Mouse (Mus musculus): Measurements from ENCODE around the gene Bysl.
"Not testable (repeated sequence)": the region's sequence is repeated elsewhere in the genome, so short reads cannot be mapped to it uniquely, and the experiment has no call there.

Bysl gene

DNA sequence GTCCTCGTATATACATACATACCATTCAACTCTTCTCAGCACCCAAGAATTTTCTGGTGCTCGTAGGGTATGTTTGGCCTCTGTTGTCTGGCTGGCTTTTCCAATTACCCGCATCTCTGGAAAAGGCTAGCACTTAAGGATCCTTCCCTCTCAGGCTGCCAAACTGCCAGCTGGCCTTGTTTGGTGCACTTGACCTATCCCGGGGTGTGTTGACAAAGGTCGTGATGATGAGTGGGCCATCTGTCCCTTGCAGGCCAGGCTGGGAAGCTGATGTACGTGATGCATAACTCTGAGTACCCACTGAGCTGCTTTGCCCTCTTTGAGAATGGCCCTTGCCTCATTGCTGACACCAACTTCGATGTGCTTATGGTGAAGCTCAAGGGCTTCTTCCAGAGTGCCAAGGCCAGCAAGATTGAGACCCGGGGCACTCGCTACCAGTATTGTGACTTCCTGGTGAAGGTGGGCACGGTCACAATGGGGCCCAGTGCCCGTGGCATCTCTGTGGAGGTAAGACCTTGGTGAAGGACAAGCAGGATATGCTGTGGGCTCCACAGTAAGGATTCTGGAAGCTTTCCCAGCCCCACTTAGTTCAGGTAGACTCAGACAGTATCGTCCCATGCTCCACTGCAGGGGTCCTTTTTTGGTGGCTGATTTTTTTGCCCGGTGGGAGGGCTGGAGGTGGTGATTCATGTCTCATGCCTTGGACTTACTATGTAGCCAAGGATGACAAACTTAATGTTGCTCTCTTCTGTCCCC is 7.4 kb upstream of the Bysl start:
- DNase-seq (ENCODE audit: low spot score in 2 of 2) = no peak

GRCm38 (mm10) chr17:47617605-47618307 is 6.5 kb upstream of the Bysl start:
- no peak for DNase-seq (ENCODE audit: low spot score in 2 of 2)

GRCm38 (mm10) chr17:47616652-47617051 is 5.4 kb upstream of the Bysl start:
- no peak for DNase-seq (ENCODE audit: low spot score in 2 of 2)

- no peak for DNase-seq (ENCODE audit: low spot score in 2 of 2)
Observed at GRCm38 (mm10) chr17:47616119-47616518, 4.8 kb upstream of the Bysl start.

DNA sequence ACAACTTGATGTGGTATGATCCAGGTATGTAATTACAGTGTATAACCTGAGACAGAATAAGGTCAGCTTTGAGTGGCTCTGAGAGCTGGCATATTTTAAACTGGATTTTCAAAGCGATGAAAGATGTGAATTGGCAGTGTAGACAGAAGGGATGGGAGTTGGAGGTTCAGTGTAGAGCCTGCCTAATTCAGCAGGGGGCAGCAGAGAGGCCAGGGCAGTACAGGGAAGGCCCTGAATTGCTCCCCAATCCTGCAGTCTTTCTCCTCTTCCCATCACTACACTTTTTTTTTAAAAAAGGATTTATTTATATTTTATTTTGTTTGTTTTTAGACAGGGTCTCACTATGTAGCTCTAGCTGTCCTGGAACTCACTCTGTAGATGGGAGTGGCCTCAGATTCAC is 2.7 kb upstream of the Bysl start:
- no peak for DNase-seq (ENCODE audit: low spot score in 2 of 2)

DNA sequence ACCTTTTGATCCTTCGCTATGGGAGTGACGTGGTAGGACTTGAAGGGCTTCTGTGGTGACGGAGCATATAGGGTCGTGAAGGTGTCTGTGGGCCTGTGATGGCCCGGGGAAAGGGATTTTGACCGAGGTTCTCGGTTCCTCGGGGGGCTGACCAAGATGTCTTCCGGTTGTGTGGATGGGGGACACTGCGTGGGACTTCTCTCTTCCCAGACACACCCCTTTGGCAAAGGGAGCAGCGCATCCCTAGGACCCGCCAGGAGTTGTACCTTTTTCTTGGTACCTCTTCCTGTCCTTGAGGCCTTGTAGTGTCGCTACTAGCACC is 330 bp upstream of the Bysl start:
- DNase-seq (ENCODE audit: low spot score in 2 of 2) = no peak

DNA sequence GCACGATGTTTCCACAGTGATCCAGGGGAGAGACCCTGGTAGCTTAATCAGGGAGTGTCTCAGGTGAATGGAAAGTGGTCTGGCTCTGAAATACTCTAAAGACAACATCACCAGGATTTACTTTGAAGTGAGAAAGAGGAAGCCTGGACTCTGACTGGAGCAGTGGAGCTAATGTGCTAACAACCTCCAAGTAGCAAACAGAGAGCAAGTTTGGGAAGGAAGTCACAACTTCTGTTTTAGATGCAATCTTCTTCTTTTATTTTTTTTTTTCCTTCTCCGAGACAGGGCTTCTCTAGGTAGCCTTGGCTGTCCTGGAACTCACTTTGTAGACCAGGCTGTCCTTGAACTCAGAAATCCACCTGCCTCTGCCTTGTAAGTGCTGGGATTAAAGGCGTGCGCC is 2.1 kb downstream of the Bysl start:
- no peak for DNase-seq (ENCODE audit: low spot score in 2 of 2)

DNA sequence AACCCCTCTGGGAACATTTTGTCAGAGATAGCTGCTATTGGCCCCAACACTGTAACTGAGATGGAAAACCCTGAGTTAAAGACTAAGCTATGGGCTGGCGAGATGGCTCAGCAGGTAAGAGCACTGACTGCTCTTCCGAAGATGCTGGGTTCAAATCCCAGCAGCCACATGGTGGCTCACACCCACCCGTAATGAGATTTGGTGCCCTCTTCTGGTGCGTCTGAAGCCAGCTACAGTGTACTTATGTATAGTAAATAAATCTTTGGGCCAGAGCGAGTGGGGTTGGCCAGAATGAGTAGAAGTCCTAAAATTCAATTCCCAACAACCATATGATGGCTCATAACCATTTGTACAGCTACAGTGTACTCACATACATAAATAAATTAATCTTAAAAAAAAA is 5.1 kb downstream of the Bysl start:
- peak in 1 of 2 experiments; percentile 26 for DNase-seq (ENCODE audit: low spot score in 2 of 2)

- DNase-seq (ENCODE audit: low spot score in 2 of 2) = no peak
Observed at GRCm38 (mm10) chr17:47602289-47602688, 9.0 kb downstream of the Bysl start.

GRCm38 (mm10) chr17:47601389-47601755 is 9.9 kb downstream of the Bysl start:
- DNase-seq (ENCODE audit: low spot score in 2 of 2) = no peak

GRCm38 (mm10) chr17:47600601-47601388 is 10.5 kb downstream of the Bysl start:
- no peak for DNase-seq (ENCODE audit: low spot score in 2 of 2)

GRCm38 (mm10) chr17:47599511-47600297 is 11.6 kb downstream of the Bysl start:
- DNase-seq (ENCODE audit: low spot score in 2 of 2) = peak in 1 of 2 experiments; percentile 28

GRCm38 (mm10) chr17:47598580-47599304 is 12.6 kb downstream of the Bysl start:
- not testable (repeated sequence) for DNase-seq (ENCODE audit: low spot score in 2 of 2)

GRCm38 (mm10) chr17:47597838-47598579 is 13.3 kb downstream of the Bysl start:
- peak; percentile 52 to 55 for DNase-seq (ENCODE audit: low spot score in 2 of 2)

DNA sequence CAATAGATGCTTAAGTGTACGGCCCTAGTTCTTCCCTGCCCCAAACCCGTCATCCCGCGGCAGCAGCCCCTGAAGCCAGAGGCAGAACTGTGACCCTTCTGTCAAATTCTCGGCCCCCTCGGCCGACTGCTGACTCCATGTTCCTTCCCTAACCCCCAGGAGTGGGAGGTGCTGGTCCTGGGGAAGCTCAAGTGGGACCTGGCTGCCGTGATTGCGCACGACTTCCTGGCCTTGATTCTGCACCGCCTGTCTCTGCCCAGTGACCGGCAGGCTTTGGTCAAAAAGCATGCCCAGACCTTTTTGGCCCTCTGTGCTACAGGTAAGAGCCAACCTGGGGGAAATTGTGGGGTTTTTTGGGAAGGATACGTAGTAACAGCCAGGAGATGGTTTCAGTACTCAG is 14.0 kb downstream of the Bysl start:
- DNase-seq (ENCODE audit: low spot score in 2 of 2) = peak in 1 of 2 experiments; percentile 26

- DNase-seq (ENCODE audit: low spot score in 2 of 2) = peak in 1 of 2 experiments; percentile 19
Observed at GRCm38 (mm10) chr17:47596839-47597164, 14.5 kb downstream of the Bysl start.

GRCm38 (mm10) chr17:47596162-47596838 is 15.0 kb downstream of the Bysl start:
- peak in 1 of 2 experiments; percentile 17 for DNase-seq (ENCODE audit: low spot score in 2 of 2)

- DNase-seq (ENCODE audit: low spot score in 2 of 2) = peak; percentile 45 to 49
Observed at GRCm38 (mm10) chr17:47595248-47596161, 15.8 kb downstream of the Bysl start.

- DNase-seq (ENCODE audit: low spot score in 2 of 2) = peak in 1 of 2 experiments; percentile 19
Observed at GRCm38 (mm10) chr17:47594969-47595247, 16.4 kb downstream of the Bysl start.

Data from right cerebral cortex, postnatal 10 days (tissue).